Mouse (Mus musculus): ENCODE data around the gene Actl9. TPM values are rescaled to one million over a fixed set of nuclear protein-coding genes. Genes with fewer than 3 reads are reported as not detected.
A peak's percentile ranks its signal among the peaks of the same experiment; 100 is the strongest.

Gene Actl9
- total and polyA plus RNA-seq, 3 experiments: not detected

DNA sequence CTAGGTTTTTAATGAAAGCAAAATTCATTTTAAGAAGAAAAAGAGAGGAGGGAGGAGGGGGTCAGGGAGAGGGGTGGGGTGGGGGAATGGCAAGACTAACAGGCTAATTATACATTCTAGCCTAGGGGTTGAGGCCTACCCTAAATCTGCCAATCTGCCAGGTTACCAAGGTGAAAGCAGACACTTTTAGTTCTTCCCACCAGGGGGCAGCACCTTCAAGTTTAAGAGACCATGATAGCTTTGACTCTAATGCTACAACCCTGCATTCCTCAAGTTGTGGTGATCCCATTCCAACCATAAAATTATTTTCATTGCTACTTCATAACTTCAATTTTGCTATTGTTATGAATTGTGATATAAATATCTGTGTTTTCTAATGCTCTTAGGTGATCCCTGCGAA is 6.5 kb downstream of the Actl9 start (continued):
- no peak for TF ChIP-seq ZNF384 (IDR thresholded peaks at IDR 0.05; ENCODE audit: low read depth, low read length)
- TF ChIP-seq MAX (IDR thresholded peaks at IDR 0.05; ENCODE audit: low read length): no peak
- TF ChIP-seq CHD2 (IDR thresholded peaks at IDR 0.05; ENCODE audit: low read length): no peak
- TF ChIP-seq RAD21 (IDR thresholded peaks at IDR 0.05; ENCODE audit: low read depth, low read length): peak; percentile 82
- TF ChIP-seq BHLHE40 (IDR thresholded peaks at IDR 0.05; ENCODE audit: borderline replicate concordance, low read depth, low read length): no peak
- no peak for TF ChIP-seq E2F4 (IDR thresholded peaks at IDR 0.05; ENCODE audit: borderline replicate concordance, low read depth, low read length)
- TF ChIP-seq SMC3 (IDR thresholded peaks at IDR 0.05; ENCODE audit: low read depth, low read length): peak; percentile 87
- no peak for TF ChIP-seq KAT2A (conservative IDR thresholded peaks at IDR 0.05; ENCODE audit: low read depth, low read length)
- TF ChIP-seq TCF12 (IDR thresholded peaks at IDR 0.05; ENCODE audit: low read depth, low read length): no peak
- TF ChIP-seq TBP (IDR thresholded peaks at IDR 0.05; ENCODE audit: low read depth, low read length): no peak

DNA sequence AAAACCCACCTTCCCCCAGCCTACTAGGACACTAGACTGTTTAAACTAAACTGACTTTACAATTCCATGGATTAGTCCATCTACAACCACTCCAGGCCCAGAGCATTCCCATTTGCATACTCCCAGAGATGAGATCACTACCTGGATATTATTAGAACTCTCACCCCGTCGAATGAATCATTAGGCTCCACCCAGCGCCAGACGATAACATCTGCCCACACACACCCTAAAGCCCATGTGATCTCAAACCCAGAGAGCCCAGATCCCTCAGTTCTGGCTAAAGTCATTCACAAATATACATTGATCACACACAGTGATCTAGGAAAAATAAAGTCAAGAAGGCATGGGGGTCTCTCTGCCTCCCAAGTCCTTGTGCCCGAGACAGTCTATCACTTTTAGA is 7.2 kb downstream of the Actl9 start:
- H3K4me1 ChIP-seq (ENCODE audit: control insufficient read depth in 1 of 2, insufficient read depth in 2 of 2, low read length in 2 of 2): peaks cover 0 to 7% of the 10 kb centered on the region in 2 experiments; a peak in 2 of 4 replicates
- H3K4me3 ChIP-seq (ENCODE audit: control insufficient read depth in 1 of 2, insufficient read depth in 1 of 2, low read depth in 2 of 2, low read length in 2 of 2): no peak overlapping the region
- H3K79me2 ChIP-seq (ENCODE audit: control insufficient read depth, insufficient read depth, low read length, poor library complexity): no peaks in the 10 kb centered on the region
- no peaks in the 10 kb centered on the region for H3K9me3 ChIP-seq (replicated peaks; ENCODE audit: insufficient read depth, low read length)
- H3K27me3 ChIP-seq (ENCODE audit: control insufficient read depth in 1 of 2, insufficient read depth in 2 of 2, low read length in 2 of 2): no peaks in the 10 kb centered on the region; a peak in 1 of 4 replicates
- DNase-seq (ENCODE audit: low read depth, low spot score): peak; percentile 26
- peaks cover 0 to 3% of the 10 kb centered on the region in 2 experiments; a peak in 1 of 4 replicates for H3K36me3 ChIP-seq (ENCODE audit: control insufficient read depth in 1 of 2, insufficient read depth in 2 of 2, low read length in 2 of 2)
- no peak for TF ChIP-seq POLR2AphosphoS2 (IDR thresholded peaks at IDR 0.05; ENCODE audit: low read length)
- TF ChIP-seq CHD2 (IDR thresholded peaks at IDR 0.05; ENCODE audit: low read length): no peak
- TF ChIP-seq GATA1 (IDR thresholded peaks at IDR 0.05; ENCODE audit: low read depth, low read length): 0 out of 2 replicates have a peak, but pooled peaks have one; percentile 16
- TF ChIP-seq USF1 (IDR thresholded peaks at IDR 0.05; ENCODE audit: low read depth, low read length): peak; percentile 72
- TF ChIP-seq MEF2A (IDR thresholded peaks at IDR 0.05; ENCODE audit: extremely low read depth, insufficient replicate concordance, low read depth, low read length, poor library complexity, severe bottlenecking): no peak
- no peak for TF ChIP-seq TCF12 (IDR thresholded peaks at IDR 0.05; ENCODE audit: low read depth, low read length)
- TF ChIP-seq MAZ (IDR thresholded peaks at IDR 0.05; ENCODE audit: low read depth, low read length): no peak
- no peak for TF ChIP-seq ZNF384 (IDR thresholded peaks at IDR 0.05; ENCODE audit: low read depth, low read length)
- TF ChIP-seq KAT2A (conservative IDR thresholded peaks at IDR 0.05; ENCODE audit: low read depth, low read length): no peak
- H3K27ac ChIP-seq (ENCODE audit: control insufficient read depth, low read depth, low read length): no peak overlapping the region
- H3K9ac ChIP-seq (ENCODE audit: control insufficient read depth, low read depth, low read length, poor library complexity, severe bottlenecking): no peak overlapping the region

DNA sequence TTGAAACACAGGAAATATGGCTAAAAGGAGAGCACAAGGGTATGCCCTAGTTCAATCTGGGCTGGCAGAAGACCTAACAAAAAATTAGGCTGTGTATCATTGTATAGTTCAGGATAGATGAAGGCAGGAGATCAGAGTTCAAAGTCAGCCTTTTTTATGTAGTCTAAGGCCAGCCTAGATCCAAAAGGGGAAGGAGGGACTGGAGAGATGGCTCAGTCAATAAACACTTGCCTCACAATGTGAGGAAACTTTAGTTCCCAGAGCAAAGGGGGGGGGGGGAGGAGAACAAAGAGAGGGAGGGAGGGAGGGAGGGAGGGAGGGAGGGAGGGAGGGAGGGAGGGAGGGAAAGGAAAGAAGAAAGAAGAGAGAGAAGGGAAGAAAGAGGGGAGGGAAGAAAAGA is 8.5 kb downstream of the Actl9 start:
- H3K27me3 ChIP-seq (ENCODE audit: control insufficient read depth in 1 of 2, insufficient read depth in 2 of 2, low read length in 2 of 2): no peaks in the 10 kb centered on the region; a peak in 1 of 4 replicates
- no peak for DNase-seq (ENCODE audit: low read depth, low spot score)
- no peak overlapping the region for H3K27ac ChIP-seq (ENCODE audit: control insufficient read depth, low read depth, low read length)
- H3K79me2 ChIP-seq (ENCODE audit: control insufficient read depth, insufficient read depth, low read length, poor library complexity): no peaks in the 10 kb centered on the region
- peaks cover 0 to 3% of the 10 kb centered on the region in 2 experiments; a peak in 1 of 4 replicates for H3K36me3 ChIP-seq (ENCODE audit: control insufficient read depth in 1 of 2, insufficient read depth in 2 of 2, low read length in 2 of 2)
- no peaks in the 10 kb centered on the region for H3K9me3 ChIP-seq (replicated peaks; ENCODE audit: insufficient read depth, low read length)
- peaks cover 0 to 7% of the 10 kb centered on the region in 2 experiments; a peak in 2 of 4 replicates for H3K4me1 ChIP-seq (ENCODE audit: control insufficient read depth in 1 of 2, insufficient read depth in 2 of 2, low read length in 2 of 2)
- H3K4me3 ChIP-seq (ENCODE audit: control insufficient read depth in 1 of 2, insufficient read depth in 1 of 2, low read depth in 2 of 2, low read length in 2 of 2): no peak overlapping the region
- no peak for TF ChIP-seq ZC3H11A (IDR thresholded peaks at IDR 0.05; ENCODE audit: low read depth, low read length)
- TF ChIP-seq MXI1 (IDR thresholded peaks at IDR 0.05; ENCODE audit: low read depth, low read length): no peak
- TF ChIP-seq ZNF384 (IDR thresholded peaks at IDR 0.05; ENCODE audit: low read depth, low read length): no peak
- TF ChIP-seq KAT2A (conservative IDR thresholded peaks at IDR 0.05; ENCODE audit: low read depth, low read length): no peak
- TF ChIP-seq ZKSCAN1 (IDR thresholded peaks at IDR 0.05; ENCODE audit: low read depth, low read length): no peak
- no peak for TF ChIP-seq RAD21 (IDR thresholded peaks at IDR 0.05; ENCODE audit: low read depth, low read length)
- no peak for TF ChIP-seq TBP (IDR thresholded peaks at IDR 0.05; ENCODE audit: low read depth, low read length)
- TF ChIP-seq TAL1 (IDR thresholded peaks at IDR 0.05; ENCODE audit: low read length): no peak
- TF ChIP-seq HCFC1 (IDR thresholded peaks at IDR 0.05; ENCODE audit: low read depth, low read length): no peak
- no peak overlapping the region for H3K9ac ChIP-seq (ENCODE audit: control insufficient read depth, low read depth, low read length, poor library complexity, severe bottlenecking)
